Mouse (Mus musculus): Measurements from ENCODE around the gene Olfr111.
"Not testable (repeated sequence)": the region's sequence is repeated elsewhere in the genome, so short reads cannot be mapped to it uniquely, and the experiment has no call there.

Gene Olfr111

DNA sequence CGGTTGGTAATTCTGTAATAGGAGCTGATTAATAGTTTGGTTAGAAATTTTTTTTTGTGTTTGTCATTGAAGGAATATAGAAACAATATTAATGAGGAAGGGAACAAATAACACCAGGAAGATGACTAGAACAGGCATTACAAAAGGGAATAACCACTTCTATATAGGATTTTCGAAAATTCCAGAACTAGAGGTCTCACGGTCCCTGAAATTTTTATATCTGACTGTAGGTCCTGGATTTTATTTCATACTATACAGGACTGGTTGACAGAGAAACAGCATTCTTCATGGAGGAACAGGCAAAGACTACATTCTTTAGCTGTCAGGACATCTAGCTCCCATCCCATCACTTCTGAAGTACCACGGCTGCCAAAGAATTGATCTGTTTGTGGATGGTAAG is at the start of gene Olfr111:
Gene Olfr111, plus strand, starts transcription at position 301 of the 400 bp plus-strand sequence.
- DNase-seq (ENCODE audit: low read depth in 1 of 2, low spot score in 2 of 2): no peak

DNA sequence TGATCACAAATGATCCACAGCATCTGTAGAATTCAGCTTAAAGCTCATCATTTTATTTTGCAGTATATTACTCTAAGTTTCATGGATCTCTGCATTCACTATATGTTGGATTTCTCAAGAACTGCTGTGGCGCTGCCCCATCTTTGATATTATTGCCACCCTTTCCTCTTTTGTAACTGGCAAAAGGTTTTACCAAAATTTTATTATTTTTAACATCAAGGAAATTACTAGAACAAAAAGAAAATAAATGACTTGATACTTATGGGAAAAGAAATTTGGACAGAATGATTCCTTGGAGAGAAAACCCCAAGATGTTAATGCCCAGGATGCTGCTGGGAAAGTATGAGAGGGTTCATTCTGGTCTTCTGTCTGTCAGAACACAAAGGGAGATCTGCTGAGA is 49.2 kb upstream of the Olfr111 start, which contains the start of gene Olfr109:
Gene Olfr109, plus strand, starts transcription at position 301 of the 400 bp plus-strand sequence.
- DNase-seq (ENCODE audit: low read depth in 1 of 2, low spot score in 2 of 2): no peak

DNA sequence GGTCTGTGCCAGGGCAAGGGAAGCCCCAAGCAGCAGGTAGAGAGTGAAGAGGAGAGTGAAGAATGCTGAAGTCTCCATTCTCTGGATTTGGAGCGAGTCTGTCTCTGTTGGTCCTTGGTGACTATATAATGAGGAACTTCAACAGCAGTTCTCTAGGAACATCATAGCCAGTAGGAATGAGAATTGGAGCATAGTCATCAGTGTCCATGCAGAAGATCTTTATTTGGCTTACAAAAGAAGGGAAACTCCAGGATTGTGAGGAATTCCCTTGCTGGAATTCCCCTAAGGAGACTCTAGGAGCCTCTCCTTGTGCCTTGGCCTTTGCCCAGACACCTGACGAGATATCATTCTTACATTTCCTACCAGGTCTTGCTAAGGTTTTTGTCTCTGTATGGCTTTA is 24.4 kb upstream of the Olfr111 start, which contains the start of gene H2-M2:
Gene H2-M2, minus strand, starts transcription at position 101 of the 400 bp plus-strand sequence.
- no peak for DNase-seq (ENCODE audit: low read depth in 1 of 2, low spot score in 2 of 2)

DNA sequence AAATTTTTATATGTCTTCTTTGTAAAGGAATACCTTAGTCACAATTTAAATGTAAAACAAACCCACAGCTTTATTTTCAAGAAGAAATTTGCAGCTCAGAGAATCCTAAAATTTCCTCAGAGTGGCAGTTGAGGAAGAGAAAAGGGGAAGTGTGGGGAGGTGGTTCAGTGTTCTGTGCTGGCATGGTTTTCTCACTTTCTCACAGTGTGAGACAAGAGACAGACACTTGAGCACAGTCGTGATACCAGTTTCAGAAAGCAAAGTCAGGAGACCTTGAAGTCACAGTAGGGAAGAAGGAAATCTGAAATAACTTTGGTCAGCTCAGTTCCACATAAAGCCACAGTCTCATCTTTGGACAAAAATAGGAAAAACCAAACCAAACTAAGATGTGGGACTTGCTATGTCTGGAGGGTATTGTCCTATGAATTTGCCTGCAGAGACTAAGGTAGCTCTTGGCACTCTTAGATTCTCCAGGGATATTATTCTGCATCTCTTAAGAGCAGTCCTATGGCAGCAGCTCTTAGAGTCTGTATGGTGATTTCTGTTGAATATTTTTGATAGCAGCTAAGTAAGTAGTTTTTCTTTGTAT is 15.8 kb upstream of the Olfr111 start, which contains the start of gene Olfr110:
Gene Olfr110, plus strand, starts transcription at position 539 of the 589 bp plus-strand sequence.
- DNase-seq (ENCODE audit: low read depth in 1 of 2, low spot score in 2 of 2): no peak

DNA sequence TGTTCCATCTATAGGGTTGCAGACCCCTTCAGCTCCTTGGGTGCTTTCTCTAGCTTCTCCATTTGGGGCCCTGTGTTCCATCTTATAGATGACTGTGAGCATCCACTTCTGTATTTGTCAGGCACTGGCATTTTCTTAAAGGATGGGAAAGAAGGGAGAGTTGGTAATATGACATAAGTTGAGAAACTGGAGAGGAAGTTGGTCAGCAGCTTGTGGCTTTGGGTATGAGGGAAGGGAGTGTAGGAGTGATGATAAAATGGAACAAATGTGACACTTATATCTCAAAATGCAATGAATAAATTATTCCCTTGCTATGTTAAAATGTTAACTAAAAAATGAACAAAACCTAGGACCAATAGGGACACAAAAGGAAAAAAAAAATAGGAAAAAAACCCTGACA is 16.8 kb downstream of the Olfr111 start:
- DNase-seq (ENCODE audit: low read depth in 1 of 2, low spot score in 2 of 2): peak in 1 of 2 experiments; percentile 2

DNA sequence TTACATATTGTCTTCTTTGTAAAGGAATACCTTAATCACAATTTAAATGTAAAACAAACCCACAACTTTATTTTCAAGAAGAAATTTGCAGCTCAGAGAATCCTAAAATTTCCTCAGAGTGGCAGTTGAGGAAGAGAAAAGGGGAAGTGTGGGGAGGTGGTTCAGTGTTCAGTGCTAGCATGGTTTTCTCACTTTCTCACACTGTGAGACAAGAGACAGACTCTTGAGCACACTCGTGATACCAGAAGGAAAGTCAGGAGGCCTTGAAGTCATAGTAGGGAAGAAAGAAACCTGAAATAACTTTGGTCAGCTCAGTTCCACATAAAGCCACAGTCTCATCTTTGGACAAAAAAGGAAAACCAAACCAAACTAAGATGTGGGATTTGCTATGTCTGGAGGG is 17.6 kb downstream of the Olfr111 start:
- not testable (repeated sequence) for DNase-seq (ENCODE audit: low read depth in 1 of 2, low spot score in 2 of 2)

DNA sequence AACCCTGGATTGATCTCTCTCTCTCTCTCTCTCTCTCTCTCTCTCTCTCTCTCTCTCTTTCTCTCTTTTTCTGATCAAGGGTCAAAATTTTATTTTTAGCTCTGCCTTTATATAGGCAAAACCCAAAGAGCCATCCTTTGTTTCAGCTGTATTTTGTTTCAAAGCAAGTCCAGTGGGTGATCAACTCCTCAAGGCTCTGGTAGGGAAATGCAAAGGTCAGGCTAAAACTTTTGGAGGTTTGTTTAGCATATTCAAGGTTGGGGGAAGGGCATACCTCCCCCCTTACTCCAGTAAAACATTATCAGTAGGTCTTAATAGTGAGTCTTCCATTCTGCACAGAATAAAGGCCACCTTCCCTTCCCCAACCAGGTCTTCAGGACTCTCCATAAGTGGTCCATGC is 27.3 kb downstream of the Olfr111 start:
- no peak for DNase-seq (ENCODE audit: low read depth in 1 of 2, low spot score in 2 of 2)

DNA sequence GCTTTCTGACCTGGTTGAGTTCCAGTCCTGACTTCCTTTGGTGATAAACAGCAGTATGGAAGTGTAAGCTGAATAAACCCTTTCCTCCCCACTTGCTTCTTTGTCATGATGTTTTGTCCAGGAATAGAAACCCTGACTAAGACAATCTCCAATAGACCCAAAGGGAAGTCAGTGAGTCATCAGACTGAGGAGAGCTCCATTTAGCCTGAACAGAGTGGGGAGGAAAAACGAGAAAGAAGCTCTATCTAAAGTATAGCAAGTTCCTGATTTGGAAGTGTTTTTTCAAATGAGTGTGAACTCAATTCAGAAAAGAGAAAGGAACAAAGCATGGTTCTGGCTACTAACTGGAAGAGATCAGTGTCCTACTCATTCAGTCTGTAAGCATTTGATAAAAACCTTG is 30.6 kb downstream of the Olfr111 start:
- not testable (repeated sequence) for DNase-seq (ENCODE audit: low read depth in 1 of 2, low spot score in 2 of 2)

DNA sequence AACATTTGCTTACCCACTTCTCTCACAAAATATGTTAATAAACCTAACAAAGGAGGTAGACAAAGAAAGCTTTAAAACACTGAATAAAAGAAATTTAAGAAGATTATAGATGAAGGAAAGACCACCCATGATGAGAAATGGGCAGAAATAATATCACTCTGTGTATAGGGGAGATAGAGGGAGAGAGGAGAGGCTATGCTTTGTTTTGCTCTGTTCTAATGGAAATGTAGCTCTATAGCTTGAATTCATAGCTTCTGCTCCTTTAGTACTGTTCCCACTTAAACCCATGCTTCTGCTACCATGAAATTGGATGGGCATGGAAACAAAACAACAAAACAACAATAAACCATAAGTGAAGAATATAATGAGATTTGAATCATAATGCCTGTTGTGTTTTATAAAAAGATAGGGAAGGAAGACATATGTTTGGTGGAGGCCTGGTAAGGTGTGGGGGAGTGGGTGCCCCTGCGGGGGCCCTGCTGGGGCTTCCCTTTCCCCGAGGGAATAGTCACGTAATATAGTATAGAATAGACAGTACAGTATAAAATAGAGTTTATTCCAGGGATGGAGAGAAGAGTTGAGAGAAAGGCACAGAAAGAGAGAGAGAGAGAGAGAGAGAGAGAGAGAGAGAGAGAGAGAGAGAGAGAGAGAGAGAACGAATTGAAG is 33.8 kb downstream of the Olfr111 start:
- no peak for DNase-seq (ENCODE audit: low read depth in 1 of 2, low spot score in 2 of 2)

DNA sequence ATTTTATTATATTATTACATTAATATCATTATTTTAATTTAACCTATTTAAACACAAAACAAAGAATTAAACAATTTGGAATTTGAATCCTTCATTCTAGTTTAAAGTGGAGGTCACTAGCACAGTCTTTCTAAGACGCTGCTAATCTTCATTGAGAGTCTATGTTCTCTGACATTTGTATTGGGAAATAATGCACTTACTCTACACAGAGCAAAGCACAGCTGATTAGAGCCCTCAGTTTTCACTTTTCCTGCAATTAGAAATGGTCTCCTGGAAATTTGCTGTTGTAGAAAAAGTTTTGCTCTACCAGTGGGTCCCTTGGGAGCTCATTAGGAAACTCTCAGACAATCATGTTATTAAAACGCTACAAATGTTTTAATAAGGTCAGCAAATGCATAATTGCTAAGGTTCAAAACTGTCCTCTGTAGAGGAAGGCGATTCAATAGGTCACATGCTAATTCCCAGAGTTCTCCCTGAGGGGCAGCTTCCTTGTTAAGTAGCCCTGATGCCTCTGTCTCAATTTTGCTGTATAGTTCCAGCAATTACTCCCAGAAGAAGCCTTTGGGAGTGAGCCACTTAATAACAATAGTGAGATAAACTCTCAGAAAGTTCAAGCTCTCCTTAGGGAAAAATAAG is 36.1 kb downstream of the Olfr111 start:
- DNase-seq (ENCODE audit: low read depth in 1 of 2, low spot score in 2 of 2): no peak

DNA sequence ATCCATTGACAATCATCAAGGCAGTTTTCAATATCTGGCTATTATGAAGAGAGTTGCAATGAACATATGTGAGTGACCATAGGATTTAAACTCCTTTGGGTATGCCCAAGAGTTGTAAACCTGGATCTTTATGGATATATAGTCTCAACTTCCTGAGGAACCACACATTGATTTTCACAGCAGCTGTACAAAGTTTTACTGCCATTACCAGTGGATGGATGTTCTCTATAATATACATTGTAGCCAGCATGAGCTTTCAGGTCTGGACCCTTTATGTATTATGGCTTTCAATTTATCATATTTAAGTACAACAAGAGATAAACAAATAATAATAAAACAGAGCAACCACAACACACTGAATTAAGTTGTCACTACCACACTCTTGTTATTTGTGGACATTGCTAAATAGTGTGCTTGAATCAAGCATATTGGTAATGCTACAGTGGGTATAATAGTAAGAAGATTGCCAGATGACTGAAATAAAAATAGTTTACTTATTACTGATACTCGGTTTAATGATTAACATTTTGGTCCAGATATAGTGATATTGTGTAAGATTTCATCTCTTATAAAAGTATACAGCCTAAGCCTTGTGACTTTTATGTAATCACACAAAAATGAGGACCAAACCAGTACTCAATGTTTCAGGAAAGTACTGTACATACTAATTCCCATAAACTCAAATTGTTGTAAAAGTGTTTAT is 51.2 kb downstream of the Olfr111 start:
- DNase-seq (ENCODE audit: low read depth in 1 of 2, low spot score in 2 of 2): no peak

DNA sequence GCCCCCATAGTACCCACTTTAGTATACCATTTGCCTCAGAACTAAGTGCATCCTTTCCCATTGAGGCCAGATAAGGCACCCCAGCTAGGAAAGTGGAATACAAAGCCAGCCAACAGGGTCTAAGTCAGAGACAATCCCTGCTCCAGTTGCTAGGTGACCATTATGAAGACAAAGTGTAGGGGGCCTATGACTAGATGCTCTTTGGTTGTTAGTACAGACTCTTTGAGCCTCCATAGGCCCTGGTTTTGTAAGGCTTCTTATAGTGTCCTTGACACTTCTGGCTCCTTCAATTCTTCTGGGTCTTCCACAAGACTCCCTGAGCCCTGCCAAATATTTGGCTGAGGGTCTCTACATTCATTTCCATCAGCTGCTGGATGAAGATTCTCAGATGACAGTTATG is 61.5 kb downstream of the Olfr111 start, which contains the start of gene Olfr112:
Gene Olfr112, minus strand, starts transcription at position 101 of the 400 bp plus-strand sequence.
- no peak for DNase-seq (ENCODE audit: low read depth in 1 of 2, low spot score in 2 of 2)

DNA sequence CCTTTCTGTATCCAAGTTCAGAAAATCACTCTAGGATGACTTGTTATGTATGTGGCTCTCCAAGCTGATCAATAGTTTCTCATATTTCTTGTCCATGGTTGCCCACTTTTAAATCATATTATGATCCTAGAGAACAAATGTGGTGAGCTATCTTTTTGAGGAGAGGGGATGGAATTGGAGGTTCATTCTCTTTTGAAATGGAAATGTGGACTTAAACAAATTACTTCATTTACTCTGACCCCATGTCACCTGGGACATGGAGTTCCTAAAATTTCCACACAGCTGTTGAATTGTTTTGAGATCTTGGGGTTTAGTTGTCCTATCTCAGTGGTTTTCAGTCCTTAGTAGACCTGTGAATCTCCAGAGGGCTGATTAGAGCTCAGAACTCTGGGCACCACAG is 69.7 kb downstream of the Olfr111 start, which contains the start of gene Olfr113:
Gene Olfr113, minus strand, starts transcription at position 101 of the 400 bp plus-strand sequence.
- DNase-seq (ENCODE audit: low read depth in 1 of 2, low spot score in 2 of 2): no peak

Data from monocyte, adult 2 months (primary cell).